In the genomic region with DNA sequence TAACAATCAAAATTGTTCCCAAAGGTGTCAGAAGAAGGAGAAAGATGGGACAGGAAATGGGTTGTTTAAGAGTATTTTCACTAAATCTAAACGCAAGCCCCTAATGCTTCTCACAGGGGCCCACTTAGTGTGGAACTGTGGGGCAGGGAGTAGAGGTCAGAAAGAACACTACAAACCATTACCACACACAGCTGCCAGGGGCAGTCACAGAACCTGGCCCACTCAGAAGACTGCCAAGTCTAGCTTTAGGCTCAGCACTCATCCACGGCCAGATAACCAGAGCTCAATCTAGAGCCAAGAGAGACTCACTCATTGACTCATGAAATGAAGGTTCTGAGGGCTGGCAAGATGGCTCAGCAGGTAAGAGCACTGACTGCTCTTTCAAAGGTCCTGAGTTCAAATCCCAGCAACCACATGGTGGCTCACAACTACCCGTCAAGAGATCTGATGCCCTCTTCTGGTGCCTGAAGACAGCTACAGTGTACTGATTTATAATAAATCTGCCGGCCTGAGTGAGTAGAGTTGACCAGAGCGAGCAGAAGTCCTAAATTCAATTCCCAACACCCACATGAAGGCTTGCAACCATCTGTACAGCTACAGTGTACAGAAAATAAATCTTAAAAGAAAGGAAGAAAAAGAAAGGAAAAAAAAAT, we compare ENCODE assay signal across 8 mouse cellular contexts. TPM values are rescaled to one million over a fixed set of nuclear protein-coding genes. Genes with fewer than 3 reads are reported as not detected.
A peak's percentile ranks its signal among the peaks of the same experiment; 100 is the strongest.
DNase-seq lines count a peak whose midpoint lies in the region; ATAC-seq and TF ChIP-seq lines count a peak whose summit lies in the region.

No protein-coding gene starts in this region.

- no peak for ATAC-seq in forebrain, postnatal 0 days
- ATAC-seq in liver, embryonic 14.5 days (ENCODE audit: insufficient read depth): no peak
- no peak for ATAC-seq in frontal cortex, adult (ENCODE audit: low TSS enrichment)

- no peak for DNase-seq in gastrocnemius, adult 2 months
- DNase-seq in gastrocnemius, postnatal 36 days: no peak
- DNase-seq in forebrain, postnatal 0 days: no peak
- DNase-seq in liver, embryonic 14.5 days (ENCODE audit: low read depth in 3 of 3, low spot score in 3 of 3): no peak
- no peak for DNase-seq in cerebellum, postnatal 4 days (ENCODE audit: low spot score in 2 of 2)
- DNase-seq in thymus, postnatal 36 days: no peak

- intact Hi-C loops in gastrocnemius, adult 2 months (cut with DNase I): loop anchor here (2.0 to 5.0 kb wide), 3 partner anchors 137 to 173 kb away; partner anchors contain the start of gene Clpb
- intact Hi-C loops in gastrocnemius, postnatal 36 days (cut with DNase I): loop anchor here (5.0 kb wide), 2 partner anchors 62 to 158 kb away; no protein-coding TSS in a partner anchor

- H3K4me1 ChIP-seq in E14TG2a.4 (replicated peaks; ENCODE audit: low read depth, low read length): peaks cover 79% of the 10 kb centered on the region
- H3K4me1 ChIP-seq in forebrain, postnatal 0 days (ENCODE audit: insufficient read depth): no peaks in the 10 kb centered on the region
- H3K4me1 ChIP-seq in liver, embryonic 14.5 days (replicated peaks; ENCODE audit: control insufficient read depth in 2 of 2, insufficient read depth in 2 of 2, low read length in 1 of 2): no peaks in the 10 kb centered on the region

- H3K4me2 ChIP-seq in forebrain, postnatal 0 days (ENCODE audit: low read depth): peak overlapping the region; percentile 99
- H3K4me2 ChIP-seq in liver, embryonic 14.5 days (ENCODE audit: low read depth): peak overlapping the region; percentile 70

- WGBS in forebrain, postnatal 0 days: 38% methylated on average over 5 of the region's 5 CpGs
- 45% methylated on average over 5 of the region's 5 CpGs for WGBS in liver, embryonic 14.5 days (ENCODE audit: insufficient replicate concordance)

- H3K27ac ChIP-seq in gastrocnemius, adult 2 months: peak overlapping the region; percentile 95
- no peak overlapping the region for H3K27ac ChIP-seq in forebrain, postnatal 0 days (ENCODE audit: low read depth, low read length)
- no peak overlapping the region for H3K27ac ChIP-seq in liver, embryonic 14.5 days

- H3K36me3 ChIP-seq in E14TG2a.4 (ENCODE audit: insufficient read depth, low read length): peaks cover 61% of the 10 kb centered on the region
- H3K36me3 ChIP-seq in forebrain, postnatal 0 days (ENCODE audit: insufficient read depth): peaks cover 8% of the 10 kb centered on the region; the same call in 1 of the 2 replicates
- no peaks in the 10 kb centered on the region for H3K36me3 ChIP-seq in liver, embryonic 14.5 days (replicated peaks; ENCODE audit: control insufficient read depth, insufficient read depth, low read depth)

- peak; percentile 45 for TF ChIP-seq CTCF in gastrocnemius, adult 2 months (IDR thresholded peaks at IDR 0.05)
- no peak for TF ChIP-seq CTCF in E14TG2a.4 (conservative IDR thresholded peaks at IDR 0.05; ENCODE audit: low read length)
- no peak for TF ChIP-seq CTCF in forebrain, postnatal 0 days (IDR thresholded peaks at IDR 0.05; ENCODE audit: low read depth)
- no peak for TF ChIP-seq CTCF in liver, embryonic 14.5 days (IDR thresholded peaks at IDR 0.05; ENCODE audit: low read depth)

- no peaks in the 10 kb centered on the region for H3K9me3 ChIP-seq in E14TG2a.4 (ENCODE audit: low read length)
- no peaks in the 10 kb centered on the region for H3K9me3 ChIP-seq in forebrain, postnatal 0 days (ENCODE audit: low read length)
- no peaks in the 10 kb centered on the region for H3K9me3 ChIP-seq in liver, embryonic 14.5 days (ENCODE audit: control insufficient read depth, low read length)

- no peak for TF ChIP-seq EP300 in liver, embryonic 14.5 days (IDR thresholded peaks at IDR 0.05; ENCODE audit: low read depth)

- H3K9ac ChIP-seq in forebrain, postnatal 0 days: no peak overlapping the region
- H3K9ac ChIP-seq in liver, embryonic 14.5 days (replicated peaks): no peak overlapping the region

- no peaks in the 10 kb centered on the region for H3K27me3 ChIP-seq in E14TG2a.4 (ENCODE audit: insufficient read depth, low read length)
- H3K27me3 ChIP-seq in forebrain, postnatal 0 days (ENCODE audit: insufficient read depth, low read length): no peaks in the 10 kb centered on the region; the same call in 1 of the 2 replicates
- peaks cover 36% of the 10 kb centered on the region for H3K27me3 ChIP-seq in liver, embryonic 14.5 days (ENCODE audit: control insufficient read depth, insufficient read depth, low read length)

- peak overlapping the region; percentile 95 for H3K4me3 ChIP-seq in gastrocnemius, adult 2 months
- H3K4me3 ChIP-seq in E14TG2a.4 (replicated peaks; ENCODE audit: low read length): peak overlapping the region; percentile 91
- peak overlapping the region; percentile 50; the same call in 1 of the 2 replicates for H3K4me3 ChIP-seq in forebrain, postnatal 0 days (ENCODE audit: low read depth, low read length)
- H3K4me3 ChIP-seq in liver, embryonic 14.5 days (ENCODE audit: insufficient read depth in 1 of 2, low read depth in 2 of 2, low read length in 2 of 2): peak overlapping the region in 1 of 2 experiments; percentile 57; a peak in 1 of 4 replicates

RNA-seq across cellular contexts. Expression of gene Inppl1, which starts 2.4 kb away (rescaled TPM):
- total RNA-seq in gastrocnemius, adult 2 months (2021): 10 to 100 TPM; 89.0 to 96.5 TPM
- 10 to 100 TPM; 79.2 to 96.2 TPM for total RNA-seq in gastrocnemius, postnatal 36 days (2021)
- total RNA-seq in forebrain, postnatal 0 days (2014; rRNA removed): 14.7 and 15.4 TPM in 2 replicates
- polyA plus RNA-seq in forebrain, postnatal 0 days (2015; fragmentation: Nextera tagmentation; extraction: Ambion mirVana): 6.6 and 9.6 TPM in 2 replicates
- 4.4 and 6.8 TPM in 2 replicates for polyA plus RNA-seq in liver, embryonic 14.5 days (2012; rRNA removed)
- polyA plus RNA-seq in liver, embryonic 14.5 days (2014; fragmentation: Nextera tagmentation; extraction: Ambion mirVana): 0.69 and 2.0 TPM in 2 replicates

RNA-seq across cellular contexts. Expression of gene Phox2a, which starts 17.5 kb away (rescaled TPM):
- not detected for total RNA-seq in gastrocnemius, adult 2 months (2021)
- total RNA-seq in gastrocnemius, postnatal 36 days (2021): not detected
- not detected in 2 replicates for total RNA-seq in forebrain, postnatal 0 days (2014; rRNA removed)
- not detected in 2 replicates for polyA plus RNA-seq in forebrain, postnatal 0 days (2015; fragmentation: Nextera tagmentation; extraction: Ambion mirVana)
- polyA plus RNA-seq in liver, embryonic 14.5 days (2012; rRNA removed): 0.03 TPM in 1 of 2 replicates, not detected in the other
- polyA plus RNA-seq in liver, embryonic 14.5 days (2014; fragmentation: Nextera tagmentation; extraction: Ambion mirVana): not detected in 2 replicates

RNA-seq across cellular contexts. Expression of gene Folr2, which starts 21.4 kb away (rescaled TPM):
- total RNA-seq in gastrocnemius, adult 2 months (2021): 1 to 10 TPM in 1 of 2 experiments, under 1 TPM in 1; 0.77 to 4.3 TPM
- 1 to 10 TPM; 1.3 to 2.0 TPM for total RNA-seq in gastrocnemius, postnatal 36 days (2021)
- 3.4 and 3.8 TPM in 2 replicates for total RNA-seq in forebrain, postnatal 0 days (2014; rRNA removed)
- 2.5 and 3.0 TPM in 2 replicates for polyA plus RNA-seq in forebrain, postnatal 0 days (2015; fragmentation: Nextera tagmentation; extraction: Ambion mirVana)
- polyA plus RNA-seq in liver, embryonic 14.5 days (2012; rRNA removed): 7.4 and 8.0 TPM in 2 replicates
- 4.2 and 6.5 TPM in 2 replicates for polyA plus RNA-seq in liver, embryonic 14.5 days (2014; fragmentation: Nextera tagmentation; extraction: Ambion mirVana)

RNA-seq across cellular contexts. Expression of gene Anapc15, which starts 27.9 kb away (rescaled TPM):
- 10 to 100 TPM; 17.3 to 26.6 TPM for total RNA-seq in gastrocnemius, adult 2 months (2021)
- total RNA-seq in gastrocnemius, postnatal 36 days (2021): 10 to 100 TPM; 16.6 to 22.3 TPM
- 47.0 and 64.2 TPM in 2 replicates for total RNA-seq in forebrain, postnatal 0 days (2014; rRNA removed)
- 68.8 and 73.3 TPM in 2 replicates for polyA plus RNA-seq in forebrain, postnatal 0 days (2015; fragmentation: Nextera tagmentation; extraction: Ambion mirVana)
- polyA plus RNA-seq in liver, embryonic 14.5 days (2012; rRNA removed): 25.6 and 54.6 TPM in 2 replicates
- polyA plus RNA-seq in liver, embryonic 14.5 days (2014; fragmentation: Nextera tagmentation; extraction: Ambion mirVana): 51.9 and 52.0 TPM in 2 replicates

RNA-seq across cellular contexts. Expression of gene Folr1, which starts 35.0 kb away (rescaled TPM):
- 1 to 10 TPM; 2.4 to 2.8 TPM for total RNA-seq in gastrocnemius, adult 2 months (2021)
- 1 to 10 TPM in 1 of 2 experiments, under 1 TPM in 1; 0.91 to 1.2 TPM for total RNA-seq in gastrocnemius, postnatal 36 days (2021)
- 7.0 and 10.5 TPM in 2 replicates for total RNA-seq in forebrain, postnatal 0 days (2014; rRNA removed)
- 38.5 and 49.6 TPM in 2 replicates for polyA plus RNA-seq in forebrain, postnatal 0 days (2015; fragmentation: Nextera tagmentation; extraction: Ambion mirVana)
- 0.33 and 0.53 TPM in 2 replicates for polyA plus RNA-seq in liver, embryonic 14.5 days (2012; rRNA removed)
- 0.38 TPM in 1 of 2 replicates, not detected in the other for polyA plus RNA-seq in liver, embryonic 14.5 days (2014; fragmentation: Nextera tagmentation; extraction: Ambion mirVana)
